Mouse (Mus musculus) stomach, postnatal 0 days (tissue): ENCODE results near the gene Ripor2. TPM values are rescaled to one million over a fixed set of nuclear protein-coding genes. Genes with fewer than 3 reads are reported as not detected.
"Not testable (repeated sequence)": the region's sequence is repeated elsewhere in the genome, so short reads cannot be mapped to it uniquely, and the experiment has no call there.

Experiments
- ATAC-seq: fragments of 200-750 bp; cut with Nextera tagmentation; 2 replicates; pipeline ENCODE4 v1.8.0; 2017; ENCODE audit not compliant: low FRiP score, low TSS enrichment
- DNase-seq: peaks from one replicate; pipeline ENCODE4 v3.0.0-alpha.2; 2016; ENCODE audit warnings: low spot score
- H3K27ac ChIP-seq: fragments of 300-500 bp; sonication (generic); replicated peaks from 2 replicates; pipeline ENCODE4 v1.5.1; 2014; ENCODE audit warnings: mild to moderate bottlenecking, control low read depth
- H3K27me3 ChIP-seq: fragments of 300-500 bp; sonication (generic); 2 replicates; pipeline ENCODE4 v1.6.1; 2014; ENCODE audit warnings: low read length; ENCODE audit not compliant: control insufficient read depth, insufficient read depth
- H3K36me3 ChIP-seq: fragments of 300-500 bp; sonication (generic); 2 replicates; pipeline ENCODE4 v1.6.1; 2014; ENCODE audit warnings: low read length, mixed read lengths; ENCODE audit not compliant: control insufficient read depth, insufficient read depth
- H3K4me1 ChIP-seq: fragments of 300-500 bp; sonication (generic); replicated peaks from 2 replicates; pipeline ENCODE4 v1.6.1; 2014; ENCODE audit warnings: antibody characterized with exemption; ENCODE audit not compliant: control insufficient read depth, insufficient read depth
- H3K4me2 ChIP-seq: fragments of 300-500 bp; sonication (generic); replicated peaks from 2 replicates; pipeline ENCODE4 v1.6.1; 2014; ENCODE audit warnings: low read depth, mild to moderate bottlenecking, control low read depth, moderate library complexity
- H3K4me3 ChIP-seq: fragments of 300-500 bp; sonication (generic); 2 replicates; pipeline ENCODE4 v1.5.1; 2014; ENCODE audit warnings: low read depth, low read length, control low read depth
- H3K9ac ChIP-seq: fragments of 300-500 bp; sonication (generic); 2 replicates; pipeline ENCODE4 v1.6.1; 2014; ENCODE audit warnings: mild to moderate bottlenecking, low read length, control low read depth, mixed read lengths
- H3K9me3 ChIP-seq: fragments of 300-500 bp; sonication (generic); 2 replicates; pipeline ENCODE4 v1.6.1; 2016; ENCODE audit warnings: low read length; ENCODE audit not compliant: control insufficient read depth
- CTCF ChIP-seq: IDR thresholded peaks from 2 replicates; pipeline ENCODE4 v1.5.1; 2016; ENCODE audit warnings: antibody characterized with exemption, low read depth, mild to moderate bottlenecking, moderate library complexity
- EP300 ChIP-seq: optimal IDR thresholded peaks from 2 replicates; pipeline ENCODE3; 2016; ENCODE audit warnings: antibody characterized with exemption
- WGBS: fragments of 180-500 bp; shearing (Covaris S2); extraction: QIAGEN DNeasy Blood & Tissue Kit; methylation state at CpG from one replicate; pipeline ENCODE4 v1.1.7; 2014; 5-methylcytosine and 5-hydroxymethylcytosine counted together
- polyA plus RNA-seq: library from polyadenylated mRNA; unstranded; fragments of >200 nt; fragmentation: Nextera tagmentation; extraction: Ambion mirVana; gene quantifications from 2 replicates; pipeline ENCODE4 v1.2.1, GENCODE M21; 2015

Gene Ripor2
- polyA plus RNA-seq, 1 experiment from 2014 or later: 1.6 TPM

DNA sequence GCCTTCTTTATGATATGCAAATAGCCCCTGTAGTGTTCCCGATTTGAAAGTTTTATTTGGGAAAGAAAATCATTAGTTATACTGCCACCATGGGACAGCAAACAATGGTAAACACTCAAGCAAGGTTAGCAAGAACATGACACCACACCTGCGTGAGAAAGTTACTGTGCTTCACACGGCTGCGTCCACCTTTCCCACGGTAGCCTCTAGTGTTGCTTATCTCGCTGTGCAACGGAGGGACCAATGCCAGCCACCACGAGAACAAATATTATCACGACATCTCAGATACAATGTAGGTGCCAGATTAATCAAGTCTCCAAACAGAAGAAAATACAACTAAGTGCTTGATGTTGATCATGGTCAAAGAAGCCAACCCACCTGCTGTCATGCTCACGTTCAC, 177.5 kb downstream of the Ripor2 start:
- H3K36me3 ChIP-seq: no peaks in the 10 kb centered on the region
- H3K4me2 ChIP-seq: no peak overlapping the region
- no peak overlapping the region for H3K27ac ChIP-seq
- ATAC-seq (no peak), DNase-seq (no peak)
- H3K27me3 ChIP-seq: no peaks in the 10 kb centered on the region
- H3K4me1 ChIP-seq: no peaks in the 10 kb centered on the region
- no peak for TF ChIP-seq EP300
- no peak for TF ChIP-seq CTCF
- no peak overlapping the region for H3K4me3 ChIP-seq
- no peak overlapping the region for H3K9ac ChIP-seq
- no peaks in the 10 kb centered on the region for H3K9me3 ChIP-seq
- 52% methylated on average over 10 of the region's 10 CpGs for WGBS

DNA sequence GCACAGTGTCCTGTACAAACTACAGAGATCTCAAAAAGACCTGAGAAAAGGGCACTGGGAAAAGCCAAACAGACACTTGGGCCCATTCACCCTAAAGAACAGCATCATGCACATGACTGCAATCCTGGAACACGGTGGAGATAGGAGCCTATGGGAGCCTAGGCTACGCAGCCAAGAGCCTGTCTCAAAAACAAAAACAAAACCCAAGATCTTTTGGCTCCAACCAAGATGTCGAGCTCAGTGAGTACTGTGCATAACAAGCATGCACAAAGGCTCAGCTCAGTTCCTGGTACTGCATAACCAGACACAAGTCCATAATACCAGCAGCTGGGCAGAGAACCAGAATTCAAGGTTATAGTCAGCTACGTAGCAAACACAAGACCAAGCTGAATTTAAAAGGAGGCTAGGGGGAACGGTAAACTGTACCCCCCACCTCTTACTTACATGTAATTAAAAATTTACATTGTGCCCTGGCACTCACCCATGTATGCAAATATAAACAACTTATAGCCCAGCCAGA, 178.4 kb downstream of the Ripor2 start:
- Histone ChIP-seq H3K4me2 (peak overlapping the region; percentile 68), H3K9me3 (no peaks in the 10 kb centered on the region), H3K9ac (no peak overlapping the region), H3K4me1 (no peaks in the 10 kb centered on the region), H3K36me3 (no peaks in the 10 kb centered on the region), H3K27ac (no peak overlapping the region), H3K27me3 (no peaks in the 10 kb centered on the region), H3K4me3 (no peak overlapping the region)
- TF ChIP-seq EP300: no peak
- no peak for TF ChIP-seq CTCF
- WGBS: 33% methylated on average over 5 of the region's 5 CpGs
- DNase-seq: no peak
- ATAC-seq: no peak

DNA sequence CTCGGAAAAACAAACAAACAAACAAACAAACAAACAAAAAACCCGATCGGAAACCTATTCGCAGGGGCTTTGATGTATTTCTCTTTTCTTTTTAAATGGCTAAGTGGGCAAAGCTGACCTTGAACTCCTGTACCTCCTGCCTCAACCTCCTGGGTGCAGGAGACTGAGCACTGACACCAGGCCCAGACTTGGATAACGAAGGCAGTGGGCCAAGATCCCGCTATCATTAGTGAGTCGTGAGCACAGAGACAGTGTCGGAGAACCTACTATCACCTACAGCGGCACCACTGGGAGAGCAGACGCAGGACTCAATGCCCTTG, 179.1 kb downstream of the Ripor2 start:
- no peak; the same call in 1 of the 2 replicates for ATAC-seq
- Histone ChIP-seq H3K9ac (peak overlapping the region; percentile 82), H3K27ac (peak overlapping the region; percentile 94), H3K4me3 (peak overlapping the region; percentile 96), H3K36me3 (no peaks in the 10 kb centered on the region), H3K4me1 (no peaks in the 10 kb centered on the region), H3K27me3 (no peaks in the 10 kb centered on the region), H3K4me2 (peak overlapping the region; percentile 68), H3K9me3 (no peaks in the 10 kb centered on the region)
- 2% methylated on average over 10 of the region's 10 CpGs for WGBS
- DNase-seq: no peak
- no peak for TF ChIP-seq CTCF

DNA sequence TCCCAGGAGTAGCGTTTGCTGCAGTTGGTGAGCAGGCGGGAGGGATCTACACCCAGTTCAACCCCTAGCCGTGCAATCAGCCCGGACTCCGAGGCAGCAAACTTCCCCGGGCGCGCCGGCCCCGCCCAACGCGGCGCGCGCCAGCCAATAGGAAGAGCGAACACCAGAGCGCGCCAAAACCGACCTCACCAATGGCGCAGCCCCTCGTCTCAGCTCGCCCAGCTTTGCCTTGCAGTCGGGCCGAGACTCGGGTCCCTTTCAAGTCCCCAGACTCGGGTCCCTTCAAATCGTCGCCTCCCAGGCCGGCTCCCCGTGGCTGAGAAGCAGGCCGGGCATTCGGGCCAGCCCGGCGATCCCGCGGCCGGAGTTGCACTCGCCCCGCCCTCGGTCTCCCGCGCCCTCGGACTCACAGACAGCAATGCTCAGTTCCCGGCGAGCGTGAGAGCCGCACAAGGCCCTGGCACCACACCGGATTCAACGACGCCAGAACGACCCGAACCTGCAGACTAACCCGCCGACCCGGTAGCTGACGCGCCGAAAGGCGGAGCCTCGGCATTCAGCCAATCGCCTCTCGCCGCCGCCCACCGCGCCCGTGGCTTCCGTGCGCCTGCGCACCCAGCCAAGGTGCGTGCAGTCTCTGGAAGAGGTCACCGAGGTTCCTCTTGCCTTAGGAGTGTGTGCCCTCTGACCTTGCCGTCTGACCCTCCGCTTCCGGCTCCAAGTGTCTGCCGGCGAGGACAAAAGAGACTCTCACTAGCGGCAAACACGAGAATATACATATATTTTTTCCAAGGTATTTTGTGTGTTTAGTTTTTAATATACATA, 179.6 kb downstream of the Ripor2 start, which contains the start of gene Gmnn:
Gene Gmnn, minus strand, starts transcription at position 521 of the 825 bp plus-strand sequence.
- under 1% methylated on average over 79 of the region's 79 CpGs for WGBS
- H3K4me3 ChIP-seq: peak within 1 kb of the TSS; percentile 96
- H3K36me3 ChIP-seq: no peaks in the 10 kb centered on the region
- ATAC-seq: peak; percentile 97
- H3K27ac ChIP-seq: peak within 1 kb of the TSS; percentile 94
- TF ChIP-seq CTCF: peak; percentile 18; the same call in 1 of the 2 replicates
- TF ChIP-seq EP300: no peak
- no peaks in the 10 kb centered on the region for H3K9me3 ChIP-seq
- peak; percentile 92 for DNase-seq
- no peaks in the 10 kb centered on the region for H3K27me3 ChIP-seq
- H3K4me1 ChIP-seq: no peaks in the 10 kb centered on the region
- H3K4me2 ChIP-seq: peak within 1 kb of the TSS; percentile 68
- peak within 1 kb of the TSS; percentile 82 for H3K9ac ChIP-seq

DNA sequence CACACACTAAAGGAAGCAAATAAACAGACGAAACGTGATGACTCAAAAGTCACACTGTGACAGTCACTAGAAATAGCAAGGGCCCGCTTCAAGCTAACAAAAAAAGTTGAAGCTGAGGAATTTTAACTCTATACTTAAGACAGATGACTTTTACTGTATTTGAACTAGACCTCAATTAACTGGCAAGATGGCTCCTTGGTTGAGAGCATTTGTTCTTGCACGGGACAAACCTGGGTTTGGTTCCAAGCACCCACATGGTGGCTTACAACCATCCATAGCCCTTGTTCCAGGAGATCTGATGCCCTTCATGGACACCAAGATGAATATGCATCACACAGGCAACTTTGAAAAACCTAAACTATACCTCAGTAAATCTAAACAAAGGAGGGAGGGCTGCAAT, 180.3 kb downstream of the Ripor2 start:
- WGBS: 26% methylated on average over 4 of the region's 4 CpGs
- H3K36me3 ChIP-seq: no peaks in the 10 kb centered on the region

DNA sequence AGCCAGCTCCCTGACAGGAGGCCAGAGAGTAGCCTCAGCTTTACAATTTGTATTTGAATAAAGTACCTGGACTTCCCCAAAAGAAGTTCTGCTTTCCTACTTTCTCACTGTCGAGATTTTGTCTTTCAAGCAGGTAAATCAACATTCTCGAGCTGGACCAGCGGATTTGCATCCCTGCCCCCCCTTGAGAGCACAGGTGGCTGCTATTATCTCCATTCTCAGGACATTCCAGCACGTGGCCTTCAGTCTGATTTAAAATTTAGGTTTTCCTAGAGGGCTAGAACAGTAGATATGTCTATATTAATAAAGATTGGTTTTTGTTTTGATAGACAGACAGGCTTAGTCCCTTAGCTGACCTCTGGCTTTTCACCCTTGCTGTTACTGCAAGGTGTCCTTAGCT, 185.8 kb downstream of the Ripor2 start:
- ATAC-seq, H3K27ac ChIP-seq, H3K27me3 ChIP-seq, H3K4me2 ChIP-seq, H3K36me3 ChIP-seq, DNase-seq, H3K4me1 ChIP-seq, H3K9ac ChIP-seq, H3K9me3 ChIP-seq, H3K4me3 ChIP-seq: not testable (repeated sequence)
- 68% methylated on average over 4 of the region's 4 CpGs for WGBS

More for the DNA sequence above, 180.3 kb downstream of the Ripor2 start:
- Histone ChIP-seq H3K9ac (peak overlapping the region; percentile 82), H3K4me2 (peak overlapping the region; percentile 68), H3K4me3 (peak overlapping the region; percentile 96), H3K4me1 (no peaks in the 10 kb centered on the region), H3K9me3 (no peaks in the 10 kb centered on the region), H3K27ac (no peak overlapping the region), H3K27me3 (no peaks in the 10 kb centered on the region)
- DNase-seq: no peak
- ATAC-seq: 0 out of 2 replicates have a peak, but pooled peaks have one; percentile 8
- TF ChIP-seq EP300 (no peak), CTCF (no peak)

DNA sequence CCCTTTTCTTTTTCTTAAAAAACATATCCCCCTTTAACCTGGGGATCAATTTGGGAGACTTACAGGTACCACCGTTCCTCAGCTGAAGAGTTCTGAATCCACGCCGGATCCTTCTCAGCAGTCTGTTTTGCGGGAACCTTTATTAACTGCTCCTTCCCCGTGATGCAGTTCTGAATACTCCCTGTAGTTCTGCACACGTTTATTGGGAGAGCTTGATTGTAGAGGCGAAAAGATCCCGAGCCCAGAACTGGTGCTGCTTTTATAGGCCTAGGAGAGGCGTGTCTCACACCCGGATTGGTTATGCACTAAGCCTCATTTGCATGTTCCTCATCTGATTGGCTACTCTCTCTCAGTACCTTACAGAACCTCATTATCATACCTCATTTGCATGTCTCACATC, 189.5 kb downstream of the Ripor2 start:
- H3K36me3 ChIP-seq, H3K27ac ChIP-seq, H3K9ac ChIP-seq, DNase-seq, H3K4me3 ChIP-seq, H3K4me2 ChIP-seq, ATAC-seq, H3K27me3 ChIP-seq, H3K4me1 ChIP-seq, H3K9me3 ChIP-seq: not testable (repeated sequence)
- 91% methylated on average over 10 of the region's 10 CpGs for WGBS
